Mouse (Mus musculus): ENCODE data around the gene St14.

- TF ChIP-seq CTCF (IDR thresholded peaks at IDR 0.05; ENCODE audit: control insufficient read depth, insufficient read depth, insufficient replicate concordance, low read depth, low read length) = no peak
- no peak for TF ChIP-seq POLR2A (IDR thresholded peaks at IDR 0.05; ENCODE audit: control insufficient read depth, low read depth, low read length)
Observed at GRCm38 (mm10) chr9:31117088-31117487, 14.6 kb downstream of the St14 start.

Measured in testis, adult 2 months (tissue).